Mouse (Mus musculus) ES-E14 (cell line): ENCODE results near the gene Tsga13. TPM values are rescaled to one million over a fixed set of nuclear protein-coding genes. Genes with fewer than 3 reads are reported as not detected.

Experiments
- DNase-seq: peaks from one replicate; pipeline ENCODE4 v3.0.0-alpha.2; 2013; ENCODE audit warnings: low read depth, low spot score
- H3K27ac ChIP-seq: 2 replicates; pipeline ENCODE4 v1.5.1; 2012; ENCODE audit warnings: low read depth, mild to moderate bottlenecking, low read length, moderate library complexity, mixed read lengths; ENCODE audit not compliant: poor library complexity, insufficient read depth, severe bottlenecking
- H3K36me3 ChIP-seq: 2 replicates; pipeline ENCODE4 v1.6.1; 2012; ENCODE audit warnings: mild to moderate bottlenecking, low read length, moderate library complexity, mixed read lengths; ENCODE audit not compliant: control insufficient read depth, poor library complexity, insufficient read depth, severe bottlenecking
- H3K4me1 ChIP-seq, 2 experiments: fragments of 150-350 bp in 1 of 2; sonication (generic) in 1 of 2; 2 replicates each; pipeline ENCODE4 v1.6.1; 2012; ENCODE audit warnings: low read length in 2 of 2, mild to moderate bottlenecking in 1 of 2, mixed read lengths in 1 of 2; ENCODE audit not compliant: control insufficient read depth in 2 of 2, insufficient read depth in 2 of 2, poor library complexity in 1 of 2
- H3K4me3 ChIP-seq, 2 experiments: fragments of 150-350 bp in 1 of 2; sonication (generic) in 1 of 2; 2 replicates each; pipeline ENCODE4 v1.5.1; 2012; ENCODE audit warnings: low read length in 2 of 2, low read depth in 1 of 2, mild to moderate bottlenecking in 1 of 2, mixed read lengths in 1 of 2; ENCODE audit not compliant: insufficient read depth in 1 of 2, poor library complexity in 1 of 2, severe bottlenecking in 1 of 2
- H3K9ac ChIP-seq: 2 replicates; pipeline ENCODE4 v1.6.1; 2012; ENCODE audit warnings: low read depth, mild to moderate bottlenecking, low read length, mixed read lengths; ENCODE audit not compliant: poor library complexity, insufficient read depth, severe bottlenecking
- H3K9me3 ChIP-seq: fragments of 150-350 bp; sonication (generic); 2 replicates; pipeline ENCODE4 v1.6.1; 2012; ENCODE audit warnings: low read depth, mild to moderate bottlenecking, low read length; ENCODE audit not compliant: control insufficient read depth, insufficient read depth
- CHD2 ChIP-seq: IDR thresholded peaks from 2 replicates; pipeline ENCODE4 v1.6.1; 2014; ENCODE audit warnings: mild to moderate bottlenecking, low read depth, low read length, inconsistent platforms
- HCFC1 ChIP-seq: IDR thresholded peaks from 2 replicates; pipeline ENCODE4 v1.6.1; 2012; ENCODE audit warnings: low read length, inconsistent platforms, borderline replicate concordance; ENCODE audit not compliant: insufficient read depth
- MAFK ChIP-seq: IDR thresholded peaks from 2 replicates; pipeline ENCODE4 v1.6.1; 2014; ENCODE audit warnings: mild to moderate bottlenecking, low read depth, low read length, inconsistent platforms; ENCODE audit not compliant: insufficient read depth
- ZC3H11A ChIP-seq: IDR thresholded peaks from 2 replicates; pipeline ENCODE4 v1.6.1; 2012; ENCODE audit warnings: low read depth, mild to moderate bottlenecking, inconsistent platforms, low read length, borderline replicate concordance
- ZNF384 ChIP-seq: IDR thresholded peaks from 2 replicates; pipeline ENCODE4 v1.6.1; 2012; ENCODE audit warnings: low read depth, low read length, inconsistent platforms
- in situ Hi-C, 2 experiments: fragments of 600-800 bp; cut with MboI; formaldehyde crosslinking; loops; one replicate each; pipeline ENCODE4 v1.15.1; 2025; ENCODE audit warnings: low sequenced_read_pairs in 2 of 2, inconsistent platforms in 1 of 2; ENCODE audit not compliant: unreplicated experiment in 2 of 2
- total RNA-seq: library from RNA; depleted of rRNA; stranded (reverse); fragments of 300-350 nt; gene quantifications from 2 replicates; pipeline ENCODE4 v1.2.3, GENCODE M21; 2012

Gene Tsga13
- total RNA-seq, 1 experiment, result not detected

DNA sequence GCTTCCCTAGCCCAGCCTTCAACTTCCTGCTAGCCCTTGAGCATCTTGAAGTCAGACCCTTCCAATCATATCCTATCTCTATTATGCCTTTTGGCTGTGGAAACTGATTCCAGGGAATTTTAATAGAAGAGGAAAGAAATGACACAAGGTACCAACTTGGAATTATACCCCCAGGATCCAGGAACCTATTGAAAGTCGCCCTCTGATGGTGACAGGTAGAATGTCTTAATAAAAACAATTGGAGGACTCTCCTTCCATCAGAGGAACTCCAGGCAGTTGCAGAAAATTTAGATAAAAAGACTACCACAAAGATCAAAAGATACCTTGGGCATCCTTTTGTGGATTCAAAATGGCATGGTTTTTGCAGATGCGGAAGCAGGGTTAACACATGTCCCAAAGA, 7.4 kb upstream of the Tsga13 start:
- Histone ChIP-seq H3K36me3 (no peaks in the 10 kb centered on the region), H3K4me3 (no peak overlapping the region), H3K27ac (no peak overlapping the region), H3K9me3 (no peaks in the 10 kb centered on the region), H3K9ac (no peak overlapping the region), H3K4me1 (no peaks in the 10 kb centered on the region)
- in situ Hi-C loops, result no loop called here
- TF ChIP-seq ZC3H11A (0 out of 2 replicates have a peak, but pooled peaks have one; percentile 20), ZNF384 (no peak)
- no peak for DNase-seq

DNA sequence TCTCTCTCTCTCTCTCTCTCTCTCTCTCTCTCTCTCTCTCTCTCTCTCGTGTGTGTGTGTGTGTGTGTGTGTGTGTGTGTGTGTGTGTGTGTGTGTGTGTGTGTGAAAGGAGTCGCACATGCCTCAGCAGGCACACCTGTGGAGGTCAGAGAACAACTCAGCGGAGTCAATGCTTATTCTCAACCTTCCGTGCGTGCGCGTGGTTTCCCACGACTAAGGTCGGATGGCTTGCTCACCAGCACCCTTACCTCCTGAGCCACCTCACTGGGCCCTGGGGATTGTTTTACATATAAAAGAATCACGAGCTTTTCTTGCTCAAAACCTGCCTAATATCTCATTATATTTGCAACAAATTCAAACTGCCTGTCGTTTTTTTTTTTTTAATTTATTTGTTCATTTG, 6.5 kb upstream of the Tsga13 start:
- H3K36me3 ChIP-seq, result no peaks in the 10 kb centered on the region
- DNase-seq, result no peak
- H3K4me1 ChIP-seq, result no peaks in the 10 kb centered on the region
- TF ChIP-seq ZNF384 (no peak), CHD2 (no peak), MAFK (no peak), HCFC1 (no peak), ZC3H11A (no peak)
- no peaks in the 10 kb centered on the region for H3K9me3 ChIP-seq
- no peak overlapping the region for H3K27ac ChIP-seq
- in situ Hi-C loops, result no loop called here
- no peak overlapping the region for H3K4me3 ChIP-seq
- H3K9ac ChIP-seq, result no peak overlapping the region

DNA sequence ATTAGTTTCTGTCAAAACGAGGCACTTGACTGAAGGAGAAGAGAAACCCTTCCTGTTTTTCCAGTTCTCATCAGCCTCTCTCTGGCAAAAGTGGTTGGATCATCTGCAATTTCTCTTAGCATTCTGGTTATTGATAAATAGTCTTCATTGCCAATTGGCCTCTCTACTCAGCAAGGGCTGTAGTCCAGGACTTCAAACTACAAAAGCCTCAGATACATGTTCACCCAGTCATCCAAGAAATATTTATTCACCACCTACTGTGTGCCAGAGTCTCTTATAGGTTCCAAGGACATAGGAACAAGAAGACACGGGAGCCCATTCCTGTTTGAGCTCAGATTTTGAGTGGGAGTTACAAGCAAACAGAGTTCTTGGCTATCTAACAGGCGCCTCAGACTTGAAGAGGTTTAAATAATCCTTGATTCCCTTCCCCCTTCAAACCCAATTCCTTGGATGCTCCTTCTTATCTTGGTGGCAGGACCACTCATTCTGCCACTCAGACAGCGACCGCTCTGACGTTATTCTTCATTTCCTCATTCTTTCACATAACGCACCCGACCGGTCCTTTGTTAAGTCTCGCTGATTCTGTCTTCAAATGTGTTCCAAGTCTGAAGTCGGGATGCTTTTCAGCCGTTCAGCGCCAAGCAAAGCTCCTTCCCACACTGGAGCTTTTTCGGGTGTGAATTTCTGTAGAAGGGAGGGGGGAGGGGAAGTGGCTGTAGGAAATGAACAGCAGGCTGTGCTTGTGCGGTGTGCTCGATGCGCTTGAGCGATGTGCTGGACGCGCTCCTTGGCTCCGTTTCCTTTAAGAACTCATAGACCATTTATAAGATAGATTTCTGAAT, 5.7 kb upstream of the Tsga13 start:
- Histone ChIP-seq H3K9me3 (no peaks in the 10 kb centered on the region), H3K9ac (no peak overlapping the region), H3K27ac (no peak overlapping the region), H3K4me3 (no peak overlapping the region), H3K36me3 (no peaks in the 10 kb centered on the region), H3K4me1 (no peaks in the 10 kb centered on the region)
- DNase-seq, result no peak
- TF ChIP-seq ZNF384 (no peak), CHD2 (no peak), MAFK (no peak), HCFC1 (no peak), ZC3H11A (no peak)
- in situ Hi-C loops, result no loop called here

DNA sequence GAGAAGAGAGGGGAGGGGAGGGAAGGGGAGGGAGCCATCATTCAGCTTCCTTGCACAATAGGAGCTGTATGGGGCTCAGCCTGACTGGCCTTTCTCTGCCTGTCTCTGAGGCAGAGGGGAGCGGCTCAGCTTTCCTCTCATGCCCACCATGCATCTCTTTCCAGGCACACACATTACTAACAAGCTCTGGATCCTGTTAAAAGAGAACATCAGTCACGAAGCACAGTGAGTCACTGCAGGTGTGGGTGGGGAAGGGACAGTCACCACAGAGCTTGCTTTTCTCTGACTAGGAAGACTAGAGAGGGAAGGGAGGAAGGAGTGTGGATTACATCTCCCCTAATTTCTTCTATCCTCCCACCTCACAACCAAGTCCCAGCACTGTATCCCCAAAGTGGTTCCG, 7.4 kb downstream of the Tsga13 start:
- H3K36me3 ChIP-seq, result no peaks in the 10 kb centered on the region
- TF ChIP-seq HCFC1 (no peak), CHD2 (no peak), ZNF384 (no peak), MAFK (no peak), ZC3H11A (no peak)
- no peaks in the 10 kb centered on the region for H3K4me1 ChIP-seq
- H3K9me3 ChIP-seq, result no peaks in the 10 kb centered on the region
- in situ Hi-C loops, result no loop called here
- DNase-seq, result no peak
- no peak overlapping the region for H3K4me3 ChIP-seq
- H3K27ac ChIP-seq, result no peak overlapping the region
- no peak overlapping the region for H3K9ac ChIP-seq

DNA sequence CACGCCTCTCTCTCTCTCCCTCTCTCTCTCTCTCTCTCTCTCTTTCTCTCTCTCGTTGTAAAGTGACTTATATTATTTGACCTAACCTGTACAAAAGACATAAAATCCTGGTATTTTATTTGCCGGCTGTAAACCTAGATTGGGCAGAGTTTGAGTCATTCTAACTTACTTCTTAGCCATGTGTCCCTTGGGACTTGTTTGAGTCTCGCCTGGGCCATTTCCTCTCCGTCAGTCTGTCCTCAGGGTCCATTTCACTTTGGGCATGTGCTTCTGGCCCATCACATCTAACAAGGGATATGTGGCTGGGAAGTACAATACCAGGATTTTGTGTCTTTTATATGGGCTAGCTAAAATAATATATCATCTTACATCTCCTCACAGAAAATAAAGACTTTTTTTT, 10.5 kb downstream of the Tsga13 start:
- H3K27ac ChIP-seq, result no peak overlapping the region
- H3K4me3 ChIP-seq, result no peak overlapping the region
- no peaks in the 10 kb centered on the region for H3K9me3 ChIP-seq
- in situ Hi-C loops, result no loop called here
- H3K9ac ChIP-seq, result no peak overlapping the region
- TF ChIP-seq ZNF384 (no peak), MAFK (no peak), HCFC1 (no peak)
- no peak for DNase-seq
- H3K36me3 ChIP-seq, result no peaks in the 10 kb centered on the region
- H3K4me1 ChIP-seq, result no peaks in the 10 kb centered on the region
